Mouse (Mus musculus): ENCODE measurements around the gene Sf3a3. TPM values are rescaled to one million over a fixed set of nuclear protein-coding genes. Genes with fewer than 3 reads are reported as not detected.

Sf3a3 gene
- polyA plus RNA-seq, 1 experiment = 41.6 TPM

GRCm38 (mm10) chr4:124781361-124781760 is 66.8 kb downstream of the Sf3a3 start:
- no peak overlapping the region for H3K4me3 ChIP-seq
- peaks cover 7% of the 10 kb centered on the region for H3K79me2 ChIP-seq (ENCODE audit: control insufficient read depth, insufficient read depth)
- H3K36me3 ChIP-seq (ENCODE audit: control insufficient read depth, insufficient read depth) = peaks cover 53% of the 10 kb centered on the region
- no peak overlapping the region for H3ac ChIP-seq (ENCODE audit: control insufficient read depth, insufficient read length)
- no peak for TF ChIP-seq MYOD1 (IDR thresholded peaks at IDR 0.05; ENCODE audit: control insufficient read depth in 1 of 3, insufficient read length in 2 of 3, low read depth in 2 of 3)
- TF ChIP-seq MYOG (IDR thresholded peaks at IDR 0.05; ENCODE audit: control insufficient read depth in 1 of 3, insufficient read depth in 1 of 3, insufficient read length in 2 of 3, low read depth in 2 of 3) = peak in 1 of 3 experiments; percentile 14
- TF ChIP-seq USF1 (IDR thresholded peaks at IDR 0.05; ENCODE audit: low read depth) = no peak
- no peak for TF ChIP-seq POLR2A (IDR thresholded peaks at IDR 0.05; ENCODE audit: insufficient read length, low read depth)
- no peak for TF ChIP-seq TCF12 (IDR thresholded peaks at IDR 0.05; ENCODE audit: insufficient read depth, poor library complexity, severe bottlenecking)
- no peak overlapping the region for H3K4me2 ChIP-seq (ENCODE audit: low read depth)
- H3K27me3 ChIP-seq (ENCODE audit: control insufficient read depth, insufficient read depth, insufficient read length) = no peaks in the 10 kb centered on the region

Other genes starting within 250 kb of the Sf3a3 start
- not detected for gene 3100002H09Rik, start 104.0 kb upstream of the Sf3a3 start, polyA plus RNA-seq (2012; fragmentation: generic; extraction: Trizol)
- gene Pou3f1, start 58.0 kb upstream of the Sf3a3 start, polyA plus RNA-seq (2012; fragmentation: generic; extraction: Trizol) = 0.01 TPM
- gene Utp11, start 21.2 kb upstream of the Sf3a3 start, polyA plus RNA-seq (2012; fragmentation: generic; extraction: Trizol) = 36.2 TPM
- gene Fhl3, start 14.1 kb upstream of the Sf3a3 start, polyA plus RNA-seq (2012; fragmentation: generic; extraction: Trizol) = 110 TPM
- gene Inpp5b, start 27.1 kb downstream of the Sf3a3 start, polyA plus RNA-seq (2012; fragmentation: generic; extraction: Trizol) = 25.1 TPM
- gene Mtf1, start 87.3 kb downstream of the Sf3a3 start, polyA plus RNA-seq (2012; fragmentation: generic; extraction: Trizol) = 12.9 TPM
- 36.5 TPM for gene Yrdc, start 135.9 kb downstream of the Sf3a3 start, polyA plus RNA-seq (2012; fragmentation: generic; extraction: Trizol)
- gene 1110065P20Rik, start 136.4 kb downstream of the Sf3a3 start, polyA plus RNA-seq (2012; fragmentation: generic; extraction: Trizol) = 82.5 TPM
- gene Maneal, start 147.4 kb downstream of the Sf3a3 start, polyA plus RNA-seq (2012; fragmentation: generic; extraction: Trizol) = not detected
- not detected for gene Epha10, start 166.1 kb downstream of the Sf3a3 start, polyA plus RNA-seq (2012; fragmentation: generic; extraction: Trizol)
- 4.5 TPM for gene 9930104L06Rik, start 222.3 kb downstream of the Sf3a3 start, polyA plus RNA-seq (2012; fragmentation: generic; extraction: Trizol)
- 45.9 TPM for gene Cdca8, start 224.5 kb downstream of the Sf3a3 start, polyA plus RNA-seq (2012; fragmentation: generic; extraction: Trizol)